Mouse (Mus musculus) common myeloid progenitor, adult 5-6 weeks (primary cell): Measurements from ENCODE around the gene Ccdc167. TPM values are rescaled to one million over a fixed set of nuclear protein-coding genes. Genes with fewer than 3 reads are reported as not detected.

Experiments used
- ATAC-seq: replicated peaks from 2 replicates; pipeline ENCODE4 v1.8.0; 2016; ENCODE audit warnings: low read depth, mild to moderate bottlenecking, moderate TSS enrichment, inconsistent platforms; ENCODE audit not compliant: poor library complexity, severe bottlenecking
- total RNA-seq: library from RNA; stranded (forward); fragments of 200-1000, 187-1606 nt; gene quantifications from 2 replicates; pipeline ENCODE4 v1.2.3, GENCODE M21; 2017

Ccdc167 gene
- total RNA-seq, 1 experiment from 2014 or later = 30.5 TPM

DNA sequence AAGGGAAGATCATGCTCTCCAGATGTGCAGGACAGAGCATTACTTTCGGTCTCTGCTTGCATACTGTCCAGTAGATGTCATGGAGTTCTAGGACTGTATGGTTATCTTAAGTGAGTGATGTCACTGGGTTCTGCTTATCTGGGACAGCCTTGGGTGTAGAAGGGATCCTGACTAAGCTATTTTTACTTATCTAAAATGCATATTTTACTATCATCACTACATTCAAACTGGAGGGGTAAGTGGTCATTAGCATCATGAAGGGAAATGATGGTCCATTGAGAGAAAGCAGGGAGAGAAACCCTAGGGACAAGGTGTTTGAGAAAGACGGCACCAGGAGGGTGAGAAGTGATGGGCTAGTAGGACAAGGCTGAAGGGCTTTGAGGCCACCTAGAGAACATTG lies 58.6 kb downstream of the Ccdc167 start:
- ATAC-seq = no peak

DNA sequence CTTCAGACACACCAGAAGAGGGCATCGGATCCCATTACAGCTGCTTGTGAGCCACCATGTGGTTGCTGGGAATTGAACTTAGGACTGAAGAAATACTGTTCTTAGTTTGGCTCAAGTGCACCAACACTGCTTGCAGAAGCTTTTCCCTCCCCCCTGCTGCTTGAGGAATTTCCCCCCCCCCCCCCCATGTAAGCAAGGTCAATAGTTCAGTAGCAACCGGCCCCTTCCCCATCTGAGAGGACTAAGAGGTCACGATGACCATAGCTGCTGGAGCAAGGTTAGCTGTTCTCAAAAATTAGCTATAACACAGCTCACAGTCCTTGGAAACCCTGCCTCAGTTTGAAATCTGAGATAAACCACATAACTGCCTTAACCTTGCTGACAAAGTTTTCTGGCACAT lies 74.6 kb downstream of the Ccdc167 start:
- ATAC-seq = no peak

DNA sequence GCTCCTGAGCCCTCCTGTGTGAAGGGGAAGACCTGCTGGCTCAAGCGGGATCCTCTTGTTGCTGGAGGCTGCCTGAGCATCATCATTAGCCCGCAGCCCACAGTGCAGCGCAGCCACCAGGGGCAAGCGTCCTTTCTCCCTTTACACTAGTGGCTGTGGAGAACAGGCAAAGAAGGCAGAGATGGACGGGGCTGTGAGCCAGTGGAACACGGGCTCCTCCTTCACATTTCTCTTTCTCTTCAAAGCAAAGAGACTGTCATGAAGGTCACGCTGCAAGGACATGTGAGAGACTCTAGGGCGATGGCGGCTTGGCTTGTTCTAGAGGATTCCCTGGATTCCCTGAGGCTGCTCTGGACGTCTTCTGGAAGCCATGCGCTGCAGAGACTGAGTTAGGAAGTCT lies 75.9 kb downstream of the Ccdc167 start:
- no peak for ATAC-seq

DNA sequence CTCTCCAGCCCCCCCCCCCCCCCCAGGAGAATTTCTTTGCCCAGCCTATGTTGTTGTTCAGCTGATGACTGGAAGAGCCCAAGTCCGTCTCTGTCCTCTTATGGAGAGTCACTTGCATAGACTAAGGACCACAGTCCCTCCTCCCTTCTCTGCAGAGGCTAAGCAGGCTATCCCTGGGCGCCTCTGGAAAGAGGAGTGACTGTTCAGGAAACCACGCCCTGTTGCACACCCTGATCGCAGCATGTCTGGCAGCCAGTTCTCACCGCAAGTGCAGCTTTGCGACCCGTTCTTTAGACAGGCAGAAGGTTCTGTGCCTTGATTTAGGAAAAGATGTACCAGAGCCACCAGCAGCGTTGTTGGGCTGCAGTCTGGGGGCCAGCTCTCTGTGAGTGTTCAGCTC lies 78.9 kb downstream of the Ccdc167 start:
- peak; percentile 91 for ATAC-seq

DNA sequence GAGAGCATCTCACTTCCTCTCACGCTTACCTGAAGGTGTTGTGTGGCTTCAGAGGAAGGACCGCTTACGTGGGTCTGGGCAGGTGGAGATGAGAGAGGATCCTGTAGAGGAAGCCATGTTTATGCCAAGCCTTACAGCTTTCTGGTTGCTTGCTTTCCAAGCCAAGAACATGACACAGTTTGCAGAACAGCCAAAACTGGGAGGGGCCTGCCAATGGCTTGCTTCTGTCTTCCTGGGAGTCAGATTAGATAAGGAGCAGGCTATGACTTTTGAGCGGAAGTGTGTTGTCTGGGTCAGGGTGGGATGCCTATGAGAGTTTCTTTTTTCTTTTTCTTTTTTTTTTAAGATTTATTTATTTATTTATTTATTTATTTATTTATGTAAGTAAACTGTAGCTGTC lies 79.5 kb downstream of the Ccdc167 start:
- ATAC-seq = no peak

Other genes starting within 250 kb of the Ccdc167 start
- 205 and 249 TPM in 2 replicates for gene Pim1, start 226.3 kb downstream of the Ccdc167 start, total RNA-seq
- not detected in 2 replicates for gene Gm17657, start 167.4 kb downstream of the Ccdc167 start, total RNA-seq
- gene Tbc1d22b, start 167.3 kb downstream of the Ccdc167 start, total RNA-seq = 7.0 and 9.6 TPM in 2 replicates
- 0.05 TPM in 1 of 2 replicates, not detected in the other for gene Tmem217, start 164.7 kb downstream of the Ccdc167 start, total RNA-seq
- 54.3 and 60.8 TPM in 2 replicates for gene Rnf8, start 102.3 kb downstream of the Ccdc167 start, total RNA-seq
- gene Gm28043, start 102.2 kb downstream of the Ccdc167 start, total RNA-seq = 3.7 and 12.3 TPM in 2 replicates
- 150 and 172 TPM in 2 replicates for gene Cmtr1, start 56.4 kb downstream of the Ccdc167 start, total RNA-seq